Mouse (Mus musculus): ENCODE results near the gene Pam16.

Gene Pam16

GRCm38 (mm10) chr16:4624481-4625110, at the start of gene Pam16:
TSS of gene Pam16 (minus strand) at chr16:4624988.
- peak; percentile 92 for DNase-seq

GRCm38 (mm10) chr16:4674091-4674490, 49.3 kb upstream of the Pam16 start:
- DNase-seq: no peak

- DNase-seq: no peak
Measured at GRCm38 (mm10) chr16:4670317-4670716, 45.5 kb upstream of the Pam16 start.

DNA sequence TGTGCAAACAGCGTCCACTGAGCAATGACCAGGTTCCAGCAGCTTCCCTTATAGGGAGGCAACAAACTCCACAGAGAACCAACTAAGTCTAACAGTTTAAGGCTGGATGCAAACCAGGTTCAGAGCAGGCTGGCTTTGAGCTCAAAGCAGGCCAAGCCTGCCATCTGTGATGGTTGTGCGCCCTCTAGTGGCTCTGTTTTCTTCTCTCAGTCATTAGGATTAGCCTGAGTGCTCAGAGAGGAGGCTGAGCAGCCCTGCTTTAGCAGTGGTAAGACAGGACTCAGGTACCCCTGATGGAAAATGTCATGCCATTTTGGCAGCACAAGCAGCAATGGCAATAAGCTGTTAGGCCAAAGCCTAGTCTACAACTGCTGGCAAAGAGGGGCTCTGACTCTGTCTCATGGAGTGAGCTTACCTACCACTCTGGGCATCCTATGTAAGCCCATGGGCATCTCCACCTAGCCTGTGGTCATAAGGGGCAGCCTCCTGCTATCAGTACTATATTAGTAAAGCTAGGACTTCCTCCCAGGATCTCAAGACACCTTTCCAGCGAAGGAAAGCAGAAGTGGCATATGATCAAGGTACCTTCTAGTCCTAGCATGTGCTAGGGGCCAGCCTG, 42.5 kb upstream of the Pam16 start:
- peak; percentile 97 for DNase-seq

GRCm38 (mm10) chr16:4665726-4666125, 40.9 kb upstream of the Pam16 start:
- no peak for DNase-seq

- DNase-seq: no peak
Measured at GRCm38 (mm10) chr16:4663806-4664205, 39.0 kb upstream of the Pam16 start.

GRCm38 (mm10) chr16:4661605-4662004, 36.8 kb upstream of the Pam16 start:
- DNase-seq: no peak

DNA sequence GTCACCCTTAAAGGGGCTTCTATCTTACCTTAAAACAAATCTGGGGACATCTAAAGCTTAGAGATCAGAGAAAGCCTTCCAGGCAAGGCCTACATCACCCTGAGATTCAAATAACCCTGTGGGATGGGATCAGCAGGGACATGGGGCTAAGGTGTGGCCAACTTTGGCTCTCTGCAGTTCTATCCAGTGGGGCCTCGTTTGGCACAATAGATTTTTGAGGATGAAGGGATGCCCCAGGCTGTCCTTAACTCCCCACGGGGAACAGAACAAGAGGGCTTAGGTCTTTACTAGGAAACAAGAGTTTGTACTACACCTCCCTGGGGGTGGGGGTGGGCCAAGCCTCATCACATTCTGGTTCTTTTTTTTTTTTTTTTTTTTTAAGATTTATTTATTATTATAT, 34.5 kb upstream of the Pam16 start:
- DNase-seq: no peak

GRCm38 (mm10) chr16:4658781-4659245, 34.0 kb upstream of the Pam16 start:
- DNase-seq: no peak

GRCm38 (mm10) chr16:4656571-4657081, 31.8 kb upstream of the Pam16 start:
- no peak for DNase-seq

GRCm38 (mm10) chr16:4655764-4656570, 31.2 kb upstream of the Pam16 start:
- no peak for DNase-seq

- peak; percentile 61 for DNase-seq
Measured at GRCm38 (mm10) chr16:4655251-4655734, 30.5 kb upstream of the Pam16 start.

- DNase-seq: no peak
Measured at GRCm38 (mm10) chr16:4654706-4655105, 29.9 kb upstream of the Pam16 start.

DNA sequence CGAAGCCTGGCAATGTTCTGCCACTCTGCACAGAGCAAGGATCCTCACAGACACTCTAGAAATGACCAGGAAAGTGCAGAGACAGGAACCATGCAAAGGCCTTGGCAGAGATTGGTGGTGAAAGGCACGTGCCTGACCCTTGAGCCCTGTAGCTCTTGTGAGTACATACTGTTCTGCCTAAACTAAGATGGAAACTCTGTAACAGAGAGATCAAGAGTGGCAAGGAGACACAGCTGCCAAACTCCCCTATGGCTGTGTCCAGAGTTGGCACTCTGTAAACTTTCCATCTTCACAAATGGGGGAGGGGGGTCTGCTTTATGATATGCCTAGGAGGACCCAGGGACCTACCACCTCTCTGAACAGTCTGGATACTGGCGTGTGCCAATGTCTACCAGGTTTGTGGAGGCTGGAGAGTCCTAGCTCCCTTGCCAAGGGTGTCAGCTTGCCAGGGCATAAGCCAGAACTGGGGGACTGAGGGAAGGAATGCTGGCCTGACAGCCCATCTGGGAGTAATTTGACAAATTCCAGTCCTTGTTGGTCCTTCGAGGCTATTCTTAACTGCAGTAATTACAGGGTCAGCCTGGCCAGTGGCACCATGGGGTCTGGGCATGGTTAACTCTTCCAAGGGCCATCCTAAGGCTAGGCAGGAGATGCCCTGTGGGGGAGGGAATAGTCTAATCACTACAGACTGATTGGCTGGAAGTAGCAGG, 28.1 kb upstream of the Pam16 start:
- DNase-seq: no peak

DNA sequence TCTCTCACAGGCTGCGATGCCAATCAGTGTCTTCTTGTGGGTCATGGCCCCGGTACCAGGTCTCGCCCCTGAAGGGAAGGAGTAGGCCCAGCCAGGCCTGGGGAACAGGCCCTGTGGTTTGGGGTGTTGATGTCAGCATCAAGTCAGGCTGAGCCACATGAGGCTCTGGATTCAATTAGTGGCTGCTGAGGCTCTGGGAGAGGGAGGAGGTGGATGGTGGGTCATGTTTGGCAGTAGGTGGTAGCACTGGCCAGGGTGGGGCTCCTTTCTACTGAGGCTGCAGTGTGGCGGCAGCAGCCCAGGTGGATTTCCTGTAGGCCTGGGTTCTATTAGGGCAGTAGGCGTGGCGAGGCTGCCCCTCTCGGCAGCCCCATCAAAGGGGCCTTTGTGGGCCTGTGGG, 26.8 kb upstream of the Pam16 start:
- DNase-seq: no peak

DNA sequence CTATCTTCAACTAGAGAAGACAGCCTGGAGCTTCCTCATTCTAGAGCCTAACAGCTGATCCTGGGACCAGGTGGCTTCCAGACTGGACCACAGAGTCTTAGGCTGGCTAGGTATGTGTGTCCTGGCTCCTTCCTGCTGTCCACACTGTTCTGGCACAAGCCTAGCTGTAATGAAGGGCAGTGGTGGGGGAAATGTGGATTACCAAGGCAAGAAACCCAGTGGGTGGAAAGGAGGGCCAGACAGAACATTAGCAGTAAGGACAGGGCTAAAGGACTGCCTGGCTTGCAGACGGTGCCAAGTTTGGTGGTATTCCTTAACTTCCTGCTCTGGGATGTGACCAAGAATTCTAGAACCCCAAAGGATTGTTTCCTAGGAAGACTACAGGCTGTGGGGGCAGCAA, 26.3 kb upstream of the Pam16 start:
- DNase-seq: no peak

GRCm38 (mm10) chr16:4650161-4650560, 25.4 kb upstream of the Pam16 start:
- DNase-seq: no peak

- DNase-seq: no peak
Measured at GRCm38 (mm10) chr16:4649692-4650091, 24.9 kb upstream of the Pam16 start.

DNA sequence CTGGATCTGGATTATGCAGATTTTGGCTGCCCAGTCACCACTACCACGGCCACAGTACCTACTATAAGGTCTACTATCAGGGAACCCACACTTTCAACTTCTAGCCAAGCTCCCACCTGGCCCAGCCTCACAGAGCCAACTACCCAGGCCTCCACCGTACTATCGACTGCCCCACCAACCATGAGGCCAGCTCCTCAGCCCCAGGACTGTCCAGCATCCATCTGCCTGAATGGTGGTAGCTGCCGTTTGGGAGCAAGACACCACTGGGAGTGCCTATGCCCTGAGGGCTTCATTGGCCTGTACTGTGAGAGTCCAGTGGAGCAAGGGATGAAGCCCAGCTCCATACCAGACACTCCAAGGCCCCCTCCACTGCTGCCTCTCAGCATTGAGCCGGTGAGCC, 24.4 kb upstream of the Pam16 start:
- DNase-seq: no peak

- no peak for DNase-seq
Measured at GRCm38 (mm10) chr16:4648416-4649023, 23.7 kb upstream of the Pam16 start.

DNA sequence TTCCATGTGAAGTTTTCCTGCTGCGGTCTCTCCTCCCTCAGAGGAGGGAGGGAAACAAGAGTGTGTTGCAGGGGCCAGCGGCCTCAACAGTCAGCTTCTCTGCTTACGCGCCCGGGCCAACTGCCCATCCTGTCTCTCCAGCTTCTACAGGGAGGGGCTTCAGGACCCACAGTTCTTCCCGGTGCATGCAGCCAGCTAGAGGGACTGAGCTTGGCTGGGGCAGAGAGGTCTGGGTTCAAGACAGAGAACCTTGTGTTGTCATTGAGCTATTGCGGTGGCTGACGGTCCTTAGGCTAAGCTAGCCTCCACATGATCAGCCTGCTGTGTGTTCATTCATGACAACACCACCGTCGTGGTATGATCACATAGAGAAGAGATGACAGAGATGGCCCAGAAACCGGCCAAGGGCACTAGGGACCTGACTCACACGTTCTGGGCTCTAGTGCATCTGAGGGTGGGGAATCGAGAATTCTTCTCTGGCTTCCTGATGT, 22.9 kb upstream of the Pam16 start:
- DNase-seq: peak; percentile 58

GRCm38 (mm10) chr16:4646831-4647230, 22.0 kb upstream of the Pam16 start:
- DNase-seq: no peak
